Mouse (Mus musculus) CH12.LX (cell line): ENCODE data around the gene Parm1. TPM values are rescaled to one million over a fixed set of nuclear protein-coding genes. Genes with fewer than 3 reads are reported as not detected.

Source experiments
- DNase-seq: peaks from one replicate; pipeline ENCODE4 v3.0.0-alpha.2; 2013; ENCODE audit errors: extremely low read depth
- H3K27ac ChIP-seq: 2 replicates; pipeline ENCODE4 v1.5.1; 2012; ENCODE audit warnings: low read depth, mild to moderate bottlenecking, control low read depth, moderate library complexity; ENCODE audit not compliant: insufficient read depth
- H3K27me3 ChIP-seq: replicated peaks from 2 replicates; pipeline ENCODE3; 2012; ENCODE audit warnings: inconsistent platforms
- H3K36me3 ChIP-seq, 2 experiments: replicated peaks in 1 of 2; 2 replicates each; pipeline versions ENCODE3 to v1.6.1; 2012; ENCODE audit warnings: inconsistent platforms in 1 of 2, low read length in 1 of 2, mild to moderate bottlenecking in 1 of 2, mixed read lengths in 1 of 2, moderate library complexity in 1 of 2; ENCODE audit not compliant: control insufficient read depth in 1 of 2, insufficient read depth in 1 of 2
- H3K4me1 ChIP-seq, 2 experiments: 2 replicates each; pipeline ENCODE4 v1.6.1; 2012; ENCODE audit warnings: inconsistent platforms in 1 of 2, moderate library complexity in 1 of 2; ENCODE audit not compliant: insufficient read depth in 2 of 2, control insufficient read depth in 1 of 2
- H3K4me2 ChIP-seq: 2 replicates; pipeline ENCODE4 v1.6.1; 2012; ENCODE audit warnings: low read depth, mild to moderate bottlenecking, control low read depth; ENCODE audit not compliant: poor library complexity, insufficient read depth, severe bottlenecking
- H3K4me3 ChIP-seq, 3 experiments: fragments of 150-350 bp in 1 of 3; sonication (generic) in 1 of 3; replicated peaks in 1 of 3; 2 replicates each; pipeline versions ENCODE3 to v1.5.1; 2011 to 2012; ENCODE audit warnings: low read depth in 2 of 3, low read length in 2 of 3, mild to moderate bottlenecking in 2 of 3, moderate library complexity in 2 of 3, control low read depth in 1 of 3, improper control_type of control experiment in 1 of 3, inconsistent platforms in 1 of 3, mixed read lengths in 1 of 3; ENCODE audit not compliant: poor library complexity in 1 of 3
- H3K79me2 ChIP-seq: replicated peaks from 2 replicates; pipeline ENCODE4 v1.6.1; 2012; ENCODE audit warnings: mild to moderate bottlenecking, moderate library complexity; ENCODE audit not compliant: control insufficient read depth, poor library complexity, insufficient read depth, severe bottlenecking; ENCODE audit errors: extremely low read depth
- H3K9ac ChIP-seq: 2 replicates; pipeline ENCODE4 v1.6.1; 2012; ENCODE audit warnings: low read depth, mild to moderate bottlenecking, control low read depth, moderate library complexity; ENCODE audit not compliant: insufficient read depth
- H3K9me3 ChIP-seq: replicated peaks from 2 replicates; pipeline ENCODE3; 2012; ENCODE audit warnings: low read length, inconsistent platforms, mixed read lengths
- BHLHE40 ChIP-seq: IDR thresholded peaks from 2 replicates; pipeline ENCODE4 v1.6.1; 2011; ENCODE audit warnings: mild to moderate bottlenecking, low read depth, low read length, improper control_type of control experiment
- E2F4 ChIP-seq: IDR thresholded peaks from 2 replicates; pipeline ENCODE4 v1.6.1; 2011; ENCODE audit warnings: low read depth, low read length, improper control_type of control experiment; ENCODE audit not compliant: insufficient replicate concordance
- ELF1 ChIP-seq: IDR thresholded peaks from 2 replicates; pipeline ENCODE4 v1.6.1; 2014; ENCODE audit warnings: low read depth, mild to moderate bottlenecking, inconsistent platforms, low read length, improper control_type of control experiment
- EP300 ChIP-seq: IDR thresholded peaks from 2 replicates; pipeline ENCODE4 v1.6.1; 2011; ENCODE audit warnings: low read length, improper control_type of control experiment
- ETS1 ChIP-seq: conservative IDR thresholded peaks from 2 replicates; pipeline ENCODE4 v1.6.1; 2012; ENCODE audit warnings: low read depth, mild to moderate bottlenecking, inconsistent platforms, low read length, improper control_type of control experiment, moderate library complexity
- HCFC1 ChIP-seq: IDR thresholded peaks from 2 replicates; pipeline ENCODE4 v1.6.1; 2012; ENCODE audit warnings: low read depth, mild to moderate bottlenecking, inconsistent platforms, low read length, improper control_type of control experiment
- IRF4 ChIP-seq: IDR thresholded peaks from 2 replicates; pipeline ENCODE4 v1.6.1; 2014; ENCODE audit warnings: low read depth, mild to moderate bottlenecking, inconsistent platforms, low read length, improper control_type of control experiment
- JUND ChIP-seq: conservative IDR thresholded peaks from 2 replicates; pipeline ENCODE4 v1.6.1; 2011; ENCODE audit warnings: low read depth, low read length, improper control_type of control experiment
- MAZ ChIP-seq: IDR thresholded peaks from 2 replicates; pipeline ENCODE4 v1.6.1; 2012; ENCODE audit warnings: low read depth, mild to moderate bottlenecking, inconsistent platforms, low read length, improper control_type of control experiment, moderate library complexity
- MEF2A ChIP-seq: IDR thresholded peaks from 2 replicates; pipeline ENCODE4 v1.6.1; 2014; ENCODE audit warnings: low read depth, mild to moderate bottlenecking, inconsistent platforms, low read length, improper control_type of control experiment, borderline replicate concordance
- MYC ChIP-seq: IDR thresholded peaks from 2 replicates; pipeline ENCODE4 v1.6.1; 2011; ENCODE audit warnings: low read depth, mild to moderate bottlenecking, improper control_type of control experiment, low read length
- PAX5 ChIP-seq: IDR thresholded peaks from 2 replicates; pipeline ENCODE4 v1.6.1; 2012; ENCODE audit warnings: low read length, inconsistent platforms, mixed read lengths
- POLR2A ChIP-seq: IDR thresholded peaks from 2 replicates; pipeline ENCODE4 v1.6.1; 2011; ENCODE audit warnings: low read depth, mild to moderate bottlenecking, improper control_type of control experiment, low read length
- POLR2AphosphoS2 ChIP-seq: IDR thresholded peaks from 2 replicates; pipeline ENCODE4 v1.6.1; 2011; ENCODE audit warnings: low read depth, low read length, improper control_type of control experiment
- RCOR1 ChIP-seq: conservative IDR thresholded peaks from 2 replicates; pipeline ENCODE4 v1.6.1; 2012; ENCODE audit warnings: low read depth, mild to moderate bottlenecking, inconsistent platforms, low read length, improper control_type of control experiment
- SIN3A ChIP-seq: IDR thresholded peaks from 2 replicates; pipeline ENCODE4 v1.6.1; 2012; ENCODE audit warnings: low read length, improper control_type of control experiment, inconsistent platforms
- TBP ChIP-seq: conservative IDR thresholded peaks from 2 replicates; pipeline ENCODE4 v1.6.1; 2011; ENCODE audit warnings: low read depth, low read length, improper control_type of control experiment
- TCF12 ChIP-seq: IDR thresholded peaks from 2 replicates; pipeline ENCODE4 v1.6.1; 2014; ENCODE audit warnings: low read depth, mild to moderate bottlenecking, inconsistent platforms, low read length, improper control_type of control experiment
- ZMIZ1 ChIP-seq: IDR thresholded peaks from 2 replicates; pipeline ENCODE4 v1.6.1; 2012; ENCODE audit warnings: low read depth, mild to moderate bottlenecking, inconsistent platforms, low read length, improper control_type of control experiment
- ZNF384 ChIP-seq: IDR thresholded peaks from 2 replicates; pipeline ENCODE4 v1.6.1; 2012; ENCODE audit warnings: low read depth, low read length, improper control_type of control experiment, inconsistent platforms
- dilution Hi-C: fragments of 300-500 bp; cut with MboI; formaldehyde crosslinking; loops from 2 replicates; pipeline ENCODE4 v1.14.3; 2020; ENCODE audit warnings: low sequenced_read_pairs; ENCODE audit not compliant: extremely low pct_unique_long_range_greater_than_20kb, extremely low pct_ligation_motif_present
- in situ Hi-C: fragments of 300-500 bp; cut with MboI; formaldehyde crosslinking; loops from 3 replicates; pipeline ENCODE4 v1.14.3; 2019; ENCODE audit warnings: low sequenced_read_pairs, low pct_ligation_motif_present, low pct_unique_long_range_greater_than_20kb, mixed read lengths
- polyA plus RNA-seq: library from polyadenylated mRNA; unstranded; fragments of >175 nt; gene quantifications from 2 replicates; pipeline ENCODE4 v1.2.1, GENCODE M21; 2012; ENCODE audit warnings: low read depth; ENCODE audit not compliant: insufficient read length
- total RNA-seq, 2 experiments: library from RNA; depleted of rRNA; stranded (reverse); fragments of 300-350 nt in 1 of 2; fragments of >200 nt in 1 of 2; gene quantifications; 2 replicates each; pipeline ENCODE4 v1.2.3; 2012 to 2014

Gene Parm1
- total and polyA plus RNA-seq, 3 experiments: 0.85 to 2.6 (median 0.90) TPM

DNA sequence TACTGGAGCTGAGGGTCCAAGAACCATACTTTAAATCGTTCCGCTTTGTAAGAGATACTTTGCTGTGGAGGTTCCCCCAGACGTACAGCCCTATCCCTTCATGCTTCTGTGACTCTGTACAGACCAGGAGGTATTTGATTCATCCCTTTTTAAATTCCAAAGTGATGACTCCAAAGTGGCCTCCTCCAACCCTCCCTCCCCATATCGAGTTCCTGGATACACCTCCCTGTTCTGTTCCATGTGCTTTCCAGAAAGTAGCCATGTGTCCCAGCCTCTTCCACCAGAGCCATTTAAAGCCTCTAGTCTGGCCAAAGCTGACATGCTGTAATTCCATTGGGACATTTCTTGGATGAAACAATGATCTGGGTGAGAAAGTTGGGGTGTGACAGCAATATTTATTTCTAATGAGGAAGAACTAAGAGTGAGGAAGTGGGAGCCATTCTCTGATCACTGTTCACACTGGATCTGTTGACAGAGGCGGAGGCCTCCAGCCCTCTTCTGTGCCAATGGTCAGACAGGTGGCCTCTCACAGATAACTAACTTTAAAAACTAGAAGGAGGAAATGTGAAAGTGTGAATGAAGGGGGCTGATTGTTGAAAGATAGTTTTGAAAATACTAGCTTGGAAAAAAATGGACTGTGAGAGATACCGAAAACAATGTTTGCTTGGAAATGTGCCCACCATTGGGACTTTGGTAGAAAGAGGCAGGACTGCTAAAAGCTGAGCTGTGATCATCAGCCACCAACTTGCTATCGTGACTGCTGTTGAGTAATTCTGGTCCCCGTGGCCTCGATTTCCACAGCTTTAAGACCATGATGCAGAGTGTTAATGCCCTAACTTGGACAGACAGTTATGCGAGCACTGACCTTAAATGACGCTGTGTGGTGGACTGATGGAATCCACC, 100.2 kb downstream of the Parm1 start:
- Histone ChIP-seq H3K36me3 (peaks cover 0 to 14% of the 10 kb centered on the region in 2 experiments), H3K4me2 (no peak overlapping the region), H3K27me3 (no peaks in the 10 kb centered on the region), H3K9me3 (no peaks in the 10 kb centered on the region), H3K79me2 (no peaks in the 10 kb centered on the region), H3K4me1 (peaks cover 0 to 13% of the 10 kb centered on the region in 2 experiments; a peak in 2 of 4 replicates), H3K27ac (no peak overlapping the region), H3K4me3 (no peak overlapping the region), H3K9ac (no peak overlapping the region)
- dilution Hi-C loops: no loop called here
- DNase-seq: no peak
- TF ChIP-seq SIN3A (no peak), TCF12 (no peak), IRF4 (no peak), ELF1 (no peak), RCOR1 (no peak), EP300 (no peak), JUND (no peak), MYC (no peak), BHLHE40 (no peak), ZNF384 (no peak)
- in situ Hi-C loops: no loop called here

DNA sequence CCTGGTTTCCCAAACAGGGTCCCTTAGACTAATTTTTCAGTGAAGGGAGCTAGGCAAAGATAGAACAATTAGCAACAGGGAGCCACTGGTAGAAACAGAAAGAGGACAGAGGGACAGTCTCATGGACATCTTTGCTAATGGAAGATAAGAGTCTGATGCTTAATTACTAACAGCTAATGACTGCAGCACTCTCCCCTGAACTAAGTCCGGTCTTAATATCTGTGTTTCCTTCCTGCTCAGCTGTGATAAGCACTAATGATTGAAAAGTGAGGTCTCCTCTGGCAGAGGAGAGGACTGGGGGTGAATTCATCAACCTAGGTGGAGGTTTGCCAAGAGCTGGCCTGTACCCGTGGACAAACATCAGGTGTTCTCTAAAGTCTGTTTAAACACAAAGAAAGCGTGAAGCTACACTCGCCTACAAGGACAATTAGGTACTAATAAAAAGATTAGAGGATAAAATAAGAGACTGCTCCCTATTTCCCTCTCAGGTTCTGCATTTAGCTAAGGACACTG, 101.3 kb downstream of the Parm1 start:
- no peak for TF ChIP-seq POLR2A
- no peak for TF ChIP-seq HCFC1
- TF ChIP-seq TBP: no peak
- no peak for TF ChIP-seq MAZ
- no peak for TF ChIP-seq PAX5
- TF ChIP-seq ZNF384: no peak
- TF ChIP-seq ETS1: no peak
- TF ChIP-seq E2F4: no peak
- no peak for TF ChIP-seq ZMIZ1
- TF ChIP-seq EP300: no peak
- TF ChIP-seq POLR2AphosphoS2: no peak
- no peak for TF ChIP-seq MEF2A
- H3K36me3 ChIP-seq: peaks cover 0 to 10% of the 10 kb centered on the region in 2 experiments
- H3K9ac ChIP-seq: no peak overlapping the region
- in situ Hi-C loops (no loop called here), dilution Hi-C loops (no loop called here)
- peaks cover 0 to 14% of the 10 kb centered on the region in 2 experiments; a peak in 2 of 4 replicates for H3K4me1 ChIP-seq
- H3K4me2 ChIP-seq: no peak overlapping the region
- no peaks in the 10 kb centered on the region for H3K79me2 ChIP-seq
- no peaks in the 10 kb centered on the region for H3K9me3 ChIP-seq
- DNase-seq: no peak
- no peak overlapping the region for H3K4me3 ChIP-seq
- no peak overlapping the region for H3K27ac ChIP-seq
- H3K27me3 ChIP-seq: no peaks in the 10 kb centered on the region
